Mouse (Mus musculus) heart, adult 11 months (tissue): ENCODE results near the gene Dapl1.
A peak's percentile ranks its signal among the peaks of the same experiment; 100 is the strongest.

ENCODE experiments used
- DNase-seq: peaks from one replicate; pipeline ENCODE4 v3.0.0; 2022

Gene Dapl1

DNA sequence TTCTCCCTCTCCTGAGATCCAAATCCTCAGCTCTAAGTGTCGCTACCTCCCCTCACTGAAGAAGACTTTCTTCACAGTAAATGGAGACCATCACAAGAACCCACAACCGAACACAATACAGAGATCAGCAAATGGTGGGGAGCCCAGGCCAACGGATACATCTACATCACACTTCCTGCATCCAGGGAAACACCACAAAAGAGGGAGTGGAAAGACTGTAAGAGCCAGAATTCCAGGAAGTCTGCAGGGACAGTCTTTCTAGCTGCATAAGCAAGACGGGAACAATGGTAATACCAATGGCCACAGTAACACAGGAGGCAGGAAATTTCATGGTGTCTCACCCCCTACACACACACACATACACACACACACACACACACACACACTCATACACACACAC lies 55.3 kb downstream of the Dapl1 start:
- peak; percentile 96 for DNase-seq

DNA sequence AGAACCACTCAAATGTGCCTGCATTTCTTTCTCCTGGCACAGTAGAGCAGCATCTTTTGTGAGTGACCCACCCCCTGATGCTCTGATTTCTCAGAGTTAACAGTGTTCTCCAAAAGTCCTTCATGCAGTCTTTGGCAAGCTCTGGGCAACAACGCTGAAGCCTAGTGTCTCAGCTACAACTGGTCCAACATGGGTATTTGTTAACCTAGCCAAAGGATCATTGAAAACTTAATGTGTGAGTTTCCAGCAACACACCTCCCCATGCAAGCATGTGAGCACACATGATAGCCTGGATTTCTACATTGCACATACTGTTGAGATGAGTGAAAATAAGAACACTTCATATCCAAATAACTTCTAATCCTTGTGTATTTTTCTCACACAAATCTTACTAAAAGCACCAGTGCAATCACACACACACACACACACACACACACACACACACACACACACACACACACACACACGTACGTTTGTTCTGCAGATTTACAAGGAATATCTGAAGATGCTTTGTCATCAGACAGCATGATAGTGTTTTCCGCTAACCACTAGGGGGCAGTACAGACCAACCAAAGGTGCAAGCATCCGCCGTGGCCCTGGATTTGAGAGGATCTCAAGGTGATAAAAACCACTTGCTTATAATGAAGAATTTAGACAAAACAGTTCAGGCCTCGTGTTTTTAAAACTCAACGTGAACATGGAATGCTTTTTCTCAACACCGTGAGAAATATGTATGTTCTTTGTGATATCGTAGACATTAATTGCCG lies 56.9 kb downstream of the Dapl1 start:
- peak; percentile 92 for DNase-seq

DNA sequence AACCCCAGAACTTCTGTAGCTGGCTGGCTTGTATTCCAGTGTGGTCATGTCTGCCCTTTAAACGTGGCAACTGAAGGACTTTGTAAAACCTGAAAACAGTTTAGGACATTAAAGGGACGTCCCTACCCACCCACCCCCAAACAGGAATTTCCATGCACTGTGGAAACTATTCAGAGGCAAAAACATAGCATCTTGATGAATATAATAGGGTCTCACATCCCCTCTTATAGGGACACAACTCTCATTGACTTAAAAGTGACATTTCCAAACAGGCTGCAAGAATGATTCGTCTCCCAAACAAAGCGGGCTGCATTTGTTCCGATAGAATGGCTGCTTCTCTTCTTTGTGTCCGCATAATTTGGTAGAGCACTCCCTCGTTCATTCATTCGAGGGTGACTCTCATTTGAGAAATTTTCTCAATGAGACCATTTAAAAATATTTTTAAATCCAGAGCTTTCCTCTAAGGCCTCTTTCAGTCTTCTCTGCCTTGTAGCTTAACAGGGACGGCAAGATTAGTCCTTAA lies 59.2 kb downstream of the Dapl1 start:
- peak; percentile 6 for DNase-seq

DNA sequence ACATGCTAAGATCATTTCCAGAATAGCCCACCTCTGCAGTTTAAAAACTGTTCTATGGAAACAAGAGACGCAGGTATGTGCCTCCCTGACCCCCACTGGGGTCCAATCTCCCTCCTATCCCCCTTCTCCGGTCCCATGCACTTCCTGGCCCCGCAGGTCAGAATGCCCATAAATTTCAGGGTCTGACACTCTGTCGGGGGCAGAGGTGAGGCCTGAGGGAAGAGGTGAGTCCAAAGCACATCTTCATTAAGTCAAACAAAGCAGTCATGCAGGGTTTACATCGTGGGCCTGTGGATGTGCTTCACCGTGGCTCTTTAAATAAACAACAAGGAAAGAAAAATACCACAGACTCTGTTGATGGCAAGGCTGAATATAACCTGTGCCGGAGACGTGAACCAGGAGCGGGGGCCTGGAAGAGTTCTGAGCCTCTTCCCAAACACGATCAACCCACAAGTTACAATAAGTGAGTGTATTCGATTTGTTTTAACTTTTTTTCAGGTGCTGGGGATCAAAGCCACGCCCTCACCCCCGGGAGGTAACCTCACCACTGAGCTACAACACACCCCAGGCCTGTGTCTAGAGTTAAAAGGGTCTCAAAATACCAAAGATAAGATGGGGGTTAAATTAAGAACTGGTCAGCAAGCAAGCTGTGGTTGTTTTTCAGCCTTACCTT lies 59.9 kb downstream of the Dapl1 start:
- DNase-seq, result peak; percentile 45

DNA sequence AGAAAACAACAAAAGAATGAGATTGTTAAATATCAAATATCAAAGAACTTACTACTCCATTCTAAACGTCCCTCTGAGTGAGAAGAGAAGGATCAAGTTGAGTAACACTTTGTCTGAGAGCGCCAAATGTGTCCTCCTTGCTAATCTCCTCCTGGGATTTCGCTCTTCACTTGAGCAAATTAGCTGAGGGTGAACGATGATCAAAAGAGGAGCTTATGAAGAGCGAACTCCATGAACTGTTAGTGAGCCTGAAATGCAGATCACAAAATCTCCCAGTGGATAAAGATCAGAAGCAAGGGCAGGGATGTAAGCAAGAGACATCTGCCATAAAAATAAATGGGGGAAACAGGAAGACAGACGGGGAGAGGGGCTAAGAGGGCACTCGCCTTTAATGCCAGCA lies 60.5 kb downstream of the Dapl1 start:
- DNase-seq, result peak; percentile 10

- peak; percentile 64 for DNase-seq
Observed at GRCm38 (mm10) chr2:59547369-59548099, 63.1 kb downstream of the Dapl1 start.

- DNase-seq, result peak; percentile 24
Observed at GRCm38 (mm10) chr2:59552784-59553183, 68.3 kb downstream of the Dapl1 start.

- peak; percentile 65 for DNase-seq
Observed at GRCm38 (mm10) chr2:59554373-59554940, 70.0 kb downstream of the Dapl1 start.
